Mouse (Mus musculus): Measurements from ENCODE around the gene Mamstr. TPM values are rescaled to one million over a fixed set of nuclear protein-coding genes. Genes with fewer than 3 reads are reported as not detected.

The Mamstr gene
- polyA plus RNA-seq, 1 experiment: 0.74 TPM

DNA sequence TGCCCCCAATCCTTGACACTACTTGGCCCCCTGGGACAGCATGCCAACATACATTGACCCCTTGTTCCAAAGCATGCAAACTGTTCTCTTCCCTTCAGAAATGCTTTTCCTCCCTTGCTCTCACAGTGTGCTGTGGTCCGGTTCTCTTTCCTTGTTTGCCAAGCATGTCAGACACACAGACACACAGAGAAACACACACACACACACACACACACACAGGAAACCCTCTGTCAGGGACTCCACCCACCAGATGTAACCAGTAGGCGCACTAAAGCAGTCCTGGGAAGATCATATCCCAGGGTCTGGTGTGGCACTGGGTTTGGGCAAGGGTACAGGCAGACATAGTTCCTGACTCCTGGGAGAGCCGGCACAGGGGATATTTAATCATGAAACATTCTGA is 47.1 kb downstream of the Mamstr start:
- Histone ChIP-seq H3K27me3 (ENCODE audit: control insufficient read depth, insufficient read depth, low read length) (no peaks in the 10 kb centered on the region), H3K4me1 (ENCODE audit: control insufficient read depth, insufficient read depth, low read length) (no peaks in the 10 kb centered on the region; the same call in none of the 2 replicates), H3K4me3 (ENCODE audit: control insufficient read depth, low read depth, low read length) (peak overlapping the region; percentile 65), H3K27ac (ENCODE audit: control insufficient read depth, insufficient read depth, low read depth, low read length) (no peak overlapping the region; the same call in 1 of the 2 replicates), H3K36me3 (ENCODE audit: control insufficient read depth, insufficient read depth, low read length) (no peaks in the 10 kb centered on the region)
- TF ChIP-seq CTCF (IDR thresholded peaks at IDR 0.05; ENCODE audit: control insufficient read depth, insufficient read depth, insufficient replicate concordance, low read depth, low read length) (no peak), POLR2A (IDR thresholded peaks at IDR 0.05; ENCODE audit: control insufficient read depth, low read depth, low read length) (no peak)

GRCm38 (mm10) chr7:45689099-45689498 is 49.3 kb downstream of the Mamstr start:
- no peaks in the 10 kb centered on the region for H3K27me3 ChIP-seq (ENCODE audit: control insufficient read depth, insufficient read depth, low read length)
- H3K4me1 ChIP-seq (ENCODE audit: control insufficient read depth, insufficient read depth, low read length): peaks cover 6% of the 10 kb centered on the region
- H3K27ac ChIP-seq (ENCODE audit: control insufficient read depth, insufficient read depth, low read depth, low read length): no peak overlapping the region
- peak overlapping the region; percentile 2; the same call in 1 of the 2 replicates for H3K4me3 ChIP-seq (ENCODE audit: control insufficient read depth, low read depth, low read length)
- H3K36me3 ChIP-seq (ENCODE audit: control insufficient read depth, insufficient read depth, low read length): no peaks in the 10 kb centered on the region
- no peak for TF ChIP-seq CTCF (IDR thresholded peaks at IDR 0.05; ENCODE audit: control insufficient read depth, insufficient read depth, insufficient replicate concordance, low read depth, low read length)
- TF ChIP-seq POLR2A (IDR thresholded peaks at IDR 0.05; ENCODE audit: control insufficient read depth, low read depth, low read length): no peak

DNA sequence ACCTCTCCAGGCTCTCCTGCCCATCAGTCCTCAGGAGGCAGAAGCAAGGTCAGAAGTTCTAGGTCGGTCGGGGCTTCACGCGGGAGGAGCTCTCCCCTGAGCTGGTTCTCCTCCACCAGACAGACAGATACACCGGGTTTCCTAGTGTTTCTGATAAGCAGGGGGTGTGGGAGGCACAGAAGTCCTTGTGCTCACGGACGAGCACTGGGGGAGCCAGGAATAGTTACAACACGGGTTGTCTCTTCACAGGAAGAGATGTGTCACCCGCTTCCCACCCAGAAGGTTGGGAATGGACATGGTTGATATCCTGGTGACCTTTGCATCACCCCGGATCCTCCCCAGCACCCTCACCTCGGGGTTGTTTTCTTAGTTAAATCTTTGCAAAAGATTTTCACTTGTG is 50.0 kb downstream of the Mamstr start:
- Histone ChIP-seq H3K4me1 (ENCODE audit: control insufficient read depth, insufficient read depth, low read length) (peaks cover 6% of the 10 kb centered on the region), H3K4me3 (ENCODE audit: control insufficient read depth, low read depth, low read length) (no peak overlapping the region)

GRCm38 (mm10) chr7:45692364-45692763 is 52.6 kb downstream of the Mamstr start:
- H3K27ac ChIP-seq (ENCODE audit: control insufficient read depth, insufficient read depth, low read depth, low read length): no peak overlapping the region
- H3K36me3 ChIP-seq (ENCODE audit: control insufficient read depth, insufficient read depth, low read length): no peaks in the 10 kb centered on the region
- no peak for TF ChIP-seq POLR2A (IDR thresholded peaks at IDR 0.05; ENCODE audit: control insufficient read depth, low read depth, low read length)
- no peak for TF ChIP-seq CTCF (IDR thresholded peaks at IDR 0.05; ENCODE audit: control insufficient read depth, insufficient read depth, insufficient replicate concordance, low read depth, low read length)
- peaks cover 7% of the 10 kb centered on the region for H3K4me1 ChIP-seq (ENCODE audit: control insufficient read depth, insufficient read depth, low read length)
- H3K4me3 ChIP-seq (ENCODE audit: control insufficient read depth, low read depth, low read length): peak overlapping the region; percentile 2; the same call in 1 of the 2 replicates
- no peaks in the 10 kb centered on the region for H3K27me3 ChIP-seq (ENCODE audit: control insufficient read depth, insufficient read depth, low read length)

More for the DNA sequence above, 50.0 kb downstream of the Mamstr start:
- peak overlapping the region; percentile 45; the same call in 1 of the 2 replicates for H3K27ac ChIP-seq (ENCODE audit: control insufficient read depth, insufficient read depth, low read depth, low read length)
- TF ChIP-seq CTCF (IDR thresholded peaks at IDR 0.05; ENCODE audit: control insufficient read depth, insufficient read depth, insufficient replicate concordance, low read depth, low read length): no peak
- TF ChIP-seq POLR2A (IDR thresholded peaks at IDR 0.05; ENCODE audit: control insufficient read depth, low read depth, low read length): no peak
- H3K27me3 ChIP-seq (ENCODE audit: control insufficient read depth, insufficient read depth, low read length): no peaks in the 10 kb centered on the region
- H3K36me3 ChIP-seq (ENCODE audit: control insufficient read depth, insufficient read depth, low read length): no peaks in the 10 kb centered on the region

- H3K36me3 ChIP-seq (ENCODE audit: control insufficient read depth, insufficient read depth, low read length): no peaks in the 10 kb centered on the region
- peaks cover 7% of the 10 kb centered on the region for H3K4me1 ChIP-seq (ENCODE audit: control insufficient read depth, insufficient read depth, low read length)
- TF ChIP-seq CTCF (IDR thresholded peaks at IDR 0.05; ENCODE audit: control insufficient read depth, insufficient read depth, insufficient replicate concordance, low read depth, low read length): no peak
- peak; percentile 79 for TF ChIP-seq POLR2A (IDR thresholded peaks at IDR 0.05; ENCODE audit: control insufficient read depth, low read depth, low read length)
- H3K4me3 ChIP-seq (ENCODE audit: control insufficient read depth, low read depth, low read length): peak within 1 kb of the TSS; percentile 98
- peak within 1 kb of the TSS; percentile 82 for H3K27ac ChIP-seq (ENCODE audit: control insufficient read depth, insufficient read depth, low read depth, low read length)
- H3K27me3 ChIP-seq (ENCODE audit: control insufficient read depth, insufficient read depth, low read length): no peaks in the 10 kb centered on the region
Measured at GRCm38 (mm10) chr7:45693921-45694591, 54.3 kb downstream of the Mamstr start, which contains the start of gene Sec1. Gene Sec1, minus strand, starts transcription at chr7:45694402.

- H3K27ac ChIP-seq (ENCODE audit: control insufficient read depth, insufficient read depth, low read depth, low read length): peak overlapping the region; percentile 2; the same call in 1 of the 2 replicates
Measured at GRCm38 (mm10) chr7:45695098-45695497, 55.3 kb downstream of the Mamstr start.

More at GRCm38 (mm10) chr7:45695098-45695497, 55.3 kb downstream of the Mamstr start:
- H3K4me1 ChIP-seq (ENCODE audit: control insufficient read depth, insufficient read depth, low read length): peaks cover 15% of the 10 kb centered on the region
- no peak for TF ChIP-seq POLR2A (IDR thresholded peaks at IDR 0.05; ENCODE audit: control insufficient read depth, low read depth, low read length)
- TF ChIP-seq CTCF (IDR thresholded peaks at IDR 0.05; ENCODE audit: control insufficient read depth, insufficient read depth, insufficient replicate concordance, low read depth, low read length): no peak
- H3K27me3 ChIP-seq (ENCODE audit: control insufficient read depth, insufficient read depth, low read length): no peaks in the 10 kb centered on the region
- H3K4me3 ChIP-seq (ENCODE audit: control insufficient read depth, low read depth, low read length): peak overlapping the region; percentile 98
- H3K36me3 ChIP-seq (ENCODE audit: control insufficient read depth, insufficient read depth, low read length): no peaks in the 10 kb centered on the region

Other genes with a start within 250 kb of the Mamstr start
- 180 and 202 TPM in 2 replicates for gene Snrnp70, start 244.2 kb upstream of the Mamstr start, polyA plus RNA-seq (2012; rRNA removed)
- gene Kcna7, start 234.3 kb upstream of the Mamstr start, polyA plus RNA-seq (2012; rRNA removed): 0.99 and 1.1 TPM in 2 replicates
- gene Ntf5, start 226.3 kb upstream of the Mamstr start, polyA plus RNA-seq (2012; rRNA removed): 0.19 and 0.25 TPM in 2 replicates
- 32.8 and 38.1 TPM in 2 replicates for gene Lhb, start 219.2 kb upstream of the Mamstr start, polyA plus RNA-seq (2012; rRNA removed)
- 1.7 and 2.3 TPM in 2 replicates for gene Gys1, start 205.1 kb upstream of the Mamstr start, polyA plus RNA-seq (2012; rRNA removed)
- 173 and 197 TPM in 2 replicates for gene Ruvbl2, start 201.9 kb upstream of the Mamstr start, polyA plus RNA-seq (2012; rRNA removed)
- 152 and 188 TPM in 2 replicates for gene Ftl1, start 180.1 kb upstream of the Mamstr start, polyA plus RNA-seq (2012; rRNA removed)
- 24.9 and 26.3 TPM in 2 replicates for gene Bax, start 173.1 kb upstream of the Mamstr start, polyA plus RNA-seq (2012; rRNA removed)
- 879 and 1,010 TPM in 2 replicates for gene Tulp2, start 158.1 kb upstream of the Mamstr start, polyA plus RNA-seq (2012; rRNA removed)
- 0.81 TPM in 1 of 2 replicates, not detected in the other for gene Gm45808, start 153.2 kb upstream of the Mamstr start, polyA plus RNA-seq (2012; rRNA removed)
- 3.0 and 3.4 TPM in 2 replicates for gene Dhdh, start 151.2 kb upstream of the Mamstr start, polyA plus RNA-seq (2012; rRNA removed)
- gene Nucb1, start 129.6 kb upstream of the Mamstr start, polyA plus RNA-seq (2012; rRNA removed): 76.4 and 93.9 TPM in 2 replicates
- gene Ppp1r15a, start 113.7 kb upstream of the Mamstr start, polyA plus RNA-seq (2012; rRNA removed): 5.9 and 8.5 TPM in 2 replicates
- gene Plekha4, start 113.6 kb upstream of the Mamstr start, polyA plus RNA-seq (2012; rRNA removed): 12.6 and 12.9 TPM in 2 replicates
- 0.37 and 0.45 TPM in 2 replicates for gene Hsd17b14, start 85.1 kb upstream of the Mamstr start, polyA plus RNA-seq (2012; rRNA removed)
- 39.9 and 44.3 TPM in 2 replicates for gene Bcat2, start 69.8 kb upstream of the Mamstr start, polyA plus RNA-seq (2012; rRNA removed)
- 3.6 and 3.7 TPM in 2 replicates for gene Fgf21, start 24.5 kb upstream of the Mamstr start, polyA plus RNA-seq (2012; rRNA removed)
- 0.08 and 0.21 TPM in 2 replicates for gene Fut1, start 22.7 kb upstream of the Mamstr start, polyA plus RNA-seq (2012; rRNA removed)
- gene Izumo1, start 18.2 kb upstream of the Mamstr start, polyA plus RNA-seq (2012; rRNA removed): 77.5 and 95.6 TPM in 2 replicates
- 5.1 and 5.4 TPM in 2 replicates for gene Rasip1, start 12.5 kb upstream of the Mamstr start, polyA plus RNA-seq (2012; rRNA removed)
- 0.37 and 0.42 TPM in 2 replicates for gene Fut2, start 26.4 kb downstream of the Mamstr start, polyA plus RNA-seq (2012; rRNA removed)
- 6.5 and 10.8 TPM in 2 replicates for gene Ntn5, start 44.0 kb downstream of the Mamstr start, polyA plus RNA-seq (2012; rRNA removed)
- 61.0 and 71.6 TPM in 2 replicates for gene Sec1, start 54.4 kb downstream of the Mamstr start, polyA plus RNA-seq (2012; rRNA removed)
- gene Car11, start 59.9 kb downstream of the Mamstr start, polyA plus RNA-seq (2012; rRNA removed): 2.3 and 3.3 TPM in 2 replicates
- gene Dbp, start 65.1 kb downstream of the Mamstr start, polyA plus RNA-seq (2012; rRNA removed): 11.2 and 12.9 TPM in 2 replicates
- gene Rpl18, start 75.5 kb downstream of the Mamstr start, polyA plus RNA-seq (2012; rRNA removed): 517 and 652 TPM in 2 replicates
- 33.4 and 34.6 TPM in 2 replicates for gene Sphk2, start 78.0 kb downstream of the Mamstr start, polyA plus RNA-seq (2012; rRNA removed)
- gene Fam83e, start 81.2 kb downstream of the Mamstr start, polyA plus RNA-seq (2012; rRNA removed): 145 and 176 TPM in 2 replicates
- 589 and 614 TPM in 2 replicates for gene Spaca4, start 85.8 kb downstream of the Mamstr start, polyA plus RNA-seq (2012; rRNA removed)
- gene Lmtk3, start 143.8 kb downstream of the Mamstr start, polyA plus RNA-seq (2012; rRNA removed): 23.1 and 26.1 TPM in 2 replicates
- 8.8 and 9.5 TPM in 2 replicates for gene Sult2b1, start 144.7 kb downstream of the Mamstr start, polyA plus RNA-seq (2012; rRNA removed)
- 149 and 166 TPM in 2 replicates for gene Cyth2, start 174.6 kb downstream of the Mamstr start, polyA plus RNA-seq (2012; rRNA removed)
- gene Kcnj14, start 184.8 kb downstream of the Mamstr start, polyA plus RNA-seq (2012; rRNA removed): 0.06 and 0.11 TPM in 2 replicates
- gene Grwd1, start 191.0 kb downstream of the Mamstr start, polyA plus RNA-seq (2012; rRNA removed): 11.2 and 12.1 TPM in 2 replicates
- gene Kdelr1, start 232.8 kb downstream of the Mamstr start, polyA plus RNA-seq (2012; rRNA removed): 67.4 and 82.4 TPM in 2 replicates
- 21.1 and 22.3 TPM in 2 replicates for gene Grin2d, start 238.4 kb downstream of the Mamstr start, polyA plus RNA-seq (2012; rRNA removed)

Data from testis, adult 2 months (tissue).